Mouse (Mus musculus): ENCODE measurements around the gene Cdkn1a.

GRCm38 (mm10) chr17:29111332-29111731 lies 20.6 kb downstream of the Cdkn1a start:
- TF ChIP-seq CTCF (IDR thresholded peaks at IDR 0.05; ENCODE audit: low read depth, low read length) (no peak), POLR2A (IDR thresholded peaks at IDR 0.05; ENCODE audit: borderline replicate concordance, low read depth, low read length) (no peak)
